Mouse (Mus musculus) left cerebral cortex, postnatal 14 days (tissue): Measurements from ENCODE around the gene Nalcn. TPM values are rescaled to one million over a fixed set of nuclear protein-coding genes. Genes with fewer than 3 reads are reported as not detected.
A peak's percentile ranks its signal among the peaks of the same experiment; 100 is the strongest.
"Not testable (repeated sequence)": the region's sequence is repeated elsewhere in the genome, so short reads cannot be mapped to it uniquely, and the experiment has no call there.

Source experiments
- DNase-seq, 2 experiments: peaks; one replicate each; pipeline ENCODE4 v3.0.0; 2021 to 2022; ENCODE audit warnings: low spot score in 2 of 2, mixed read lengths in 1 of 2
- intact Hi-C: fragments of 180-260 bp; cut with DNase I; formaldehyde crosslinking; loops from one replicate; pipeline ENCODE4 v1.15.1; 2025
- long read RNA-seq, 2 experiments: library from polyadenylated mRNA; stranded (forward); transcript quantifications; one replicate each; pipeline ENCODE4 v2.0.0; 2021
- total RNA-seq, 2 experiments: library from RNA; stranded (reverse); gene quantifications; 2 replicates each; pipeline ENCODE4 v1.2.3; 2021

The Nalcn gene
- total RNA-seq, result 10 to 100 TPM; 69.3 to 72.5 TPM
- long read RNA-seq, experiment 1, full-length matches to known transcripts, result 5 of 24 reads
- long read RNA-seq, experiment 1, partial matches to known transcripts, result 11 of 24 reads
- long read RNA-seq, experiment 1, other reads (novel, unspliced or antisense), result 8 of 24 reads
- long read RNA-seq, experiment 2, full-length matches to known transcripts, result 6 of 19 reads
- long read RNA-seq, experiment 2, partial matches to known transcripts, result 5 of 19 reads
- long read RNA-seq, experiment 2, other reads (novel, unspliced or antisense), result 8 of 19 reads

- intact Hi-C loops, result no loop called here
- DNase-seq, result peak; percentile 49 to 60
Observed at GRCm38 (mm10) chr14:123626501-123627179, at the start of gene Nalcn. Gene Nalcn (minus strand): TSS chr14:123627144.

- DNase-seq, intact Hi-C loops: not testable (repeated sequence)
Observed at GRCm38 (mm10) chr14:123671076-123671475, 44.1 kb upstream of the Nalcn start.

- no peak for DNase-seq
- intact Hi-C loops, result no loop called here
Observed at GRCm38 (mm10) chr14:123664451-123664850, 37.5 kb upstream of the Nalcn start.

GRCm38 (mm10) chr14:123663206-123663605 is 36.3 kb upstream of the Nalcn start:
- intact Hi-C loops, result no loop called here
- DNase-seq, result no peak

GRCm38 (mm10) chr14:123662386-123662785 is 35.4 kb upstream of the Nalcn start:
- intact Hi-C loops, result no loop called here

GRCm38 (mm10) chr14:123661091-123661491 is 34.1 kb upstream of the Nalcn start:
- intact Hi-C loops, result no loop called here
- DNase-seq, result peak; percentile 14 to 21

More at GRCm38 (mm10) chr14:123662386-123662785, 35.4 kb upstream of the Nalcn start:
- DNase-seq, result no peak

- intact Hi-C loops, result no loop called here
- peak; percentile 14 to 41 for DNase-seq
Observed at GRCm38 (mm10) chr14:123659921-123660385, 33.0 kb upstream of the Nalcn start, which contains the start of gene Itgbl1. Gene Itgbl1 (plus strand): TSS chr14:123659971.

- intact Hi-C loops, result no loop called here
- DNase-seq, result no peak
Observed at GRCm38 (mm10) chr14:123627180-123627562, 227 bp upstream of the Nalcn start.

GRCm38 (mm10) chr14:123622969-123623368 is 4.0 kb downstream of the Nalcn start:
- intact Hi-C loops, result no loop called here
- DNase-seq, result peak in 1 of 2 experiments; percentile 30

- intact Hi-C loops, result no loop called here
- no peak for DNase-seq
Observed at GRCm38 (mm10) chr14:123595265-123595664, 31.7 kb downstream of the Nalcn start.

GRCm38 (mm10) chr14:123587412-123587811 is 39.5 kb downstream of the Nalcn start:
- intact Hi-C loops, result no loop called here
- no peak for DNase-seq

GRCm38 (mm10) chr14:123582433-123582832 is 44.5 kb downstream of the Nalcn start:
- DNase-seq, result no peak
- intact Hi-C loops, result no loop called here

- intact Hi-C loops, result no loop called here
- DNase-seq, result no peak
Observed at GRCm38 (mm10) chr14:123575356-123575755, 51.6 kb downstream of the Nalcn start.

GRCm38 (mm10) chr14:123574936-123575335 is 52.0 kb downstream of the Nalcn start:
- DNase-seq, result peak in 1 of 2 experiments; percentile 2
- intact Hi-C loops, result no loop called here

GRCm38 (mm10) chr14:123566599-123566998 is 60.3 kb downstream of the Nalcn start:
- intact Hi-C loops, result no loop called here
- DNase-seq, result no peak

- DNase-seq, result no peak
- intact Hi-C loops, result no loop called here
Observed at GRCm38 (mm10) chr14:123555533-123555932, 71.4 kb downstream of the Nalcn start.

GRCm38 (mm10) chr14:123554936-123555335 is 72.0 kb downstream of the Nalcn start:
- DNase-seq, result no peak
- intact Hi-C loops, result no loop called here

- DNase-seq, result no peak
- intact Hi-C loops, result no loop called here
Observed at GRCm38 (mm10) chr14:123542362-123542761, 84.6 kb downstream of the Nalcn start.

- DNase-seq, result no peak
Observed at GRCm38 (mm10) chr14:123535636-123536035, 91.3 kb downstream of the Nalcn start.

GRCm38 (mm10) chr14:123533000-123533399 is 93.9 kb downstream of the Nalcn start:
- intact Hi-C loops, result no loop called here
- no peak for DNase-seq

More at GRCm38 (mm10) chr14:123535636-123536035, 91.3 kb downstream of the Nalcn start:
- intact Hi-C loops, result no loop called here

GRCm38 (mm10) chr14:123531271-123531670 is 95.7 kb downstream of the Nalcn start:
- intact Hi-C loops, result no loop called here
- no peak for DNase-seq
